ENCODE assay signal across 19 mouse cellular contexts in genomic region chr1:89844064-89844463, GRCm38 (mm10).
DNase-seq lines count a peak whose midpoint lies in the region; ATAC-seq and TF ChIP-seq lines count a peak whose summit lies in the region.
"Had no signal": no experiment of that assay in that cellular context is flagged by ENCODE, and none has a peak within 500 bp of the region (broad histone marks: within the 10 kb centered on the region; RNA-seq: fewer than 3 reads in every experiment).

No protein-coding gene starts in this region.

- no peak for DNase-seq in heart, postnatal 0 days (ENCODE audit: low spot score)
- DNase-seq in heart, adult 9 months (ENCODE audit: low spot score in 2 of 2), result no peak
- no peak for DNase-seq in lung, postnatal 0 days (ENCODE audit: low spot score)
- no peak for DNase-seq in lung, postnatal 36 days
- DNase-seq in ZHBTc4 (ENCODE audit: low read depth, low spot score), result peak; percentile 67
- peak; percentile 22 for DNase-seq in stomach, postnatal 0 days (ENCODE audit: low spot score)
- no peak for DNase-seq in MN1 (ENCODE audit: low spot score)
- DNase-seq: cerebellum, adult 9-11 months; lung, postnatal 14 days; thymus, postnatal 25 days had no signal

- H3K27me3 ChIP-seq in heart, postnatal 0 days (ENCODE audit: control insufficient read depth, insufficient read depth, low read length), result no peaks in the 10 kb centered on the region
- H3K27me3 ChIP-seq in lung, postnatal 0 days (replicated peaks; ENCODE audit: insufficient read depth, low read length), result no peaks in the 10 kb centered on the region
- H3K27me3 ChIP-seq in stomach, postnatal 0 days (ENCODE audit: control insufficient read depth, insufficient read depth, low read length), result no peaks in the 10 kb centered on the region
- H3K27me3 ChIP-seq: CH12.LX; heart, embryonic 13.5 days; hindbrain, embryonic 15.5 days; midbrain, embryonic 15.5 days had no signal

- H3K36me3 ChIP-seq in heart, postnatal 0 days (replicated peaks; ENCODE audit: control insufficient read depth, insufficient read depth, low read length), result peaks cover 3% of the 10 kb centered on the region; the same call in 1 of the 2 replicates
- H3K36me3 ChIP-seq in lung, postnatal 0 days (ENCODE audit: insufficient read depth, low read length), result peaks cover 3% of the 10 kb centered on the region; the same call in 1 of the 2 replicates
- H3K36me3 ChIP-seq in stomach, postnatal 0 days (ENCODE audit: control insufficient read depth, insufficient read depth, low read length), result peaks cover 3% of the 10 kb centered on the region

- H3K4me2 ChIP-seq in heart, postnatal 0 days (ENCODE audit: low read depth, low read length), result no peak overlapping the region
- no peak overlapping the region for H3K4me2 ChIP-seq in lung, postnatal 0 days (replicated peaks; ENCODE audit: low read depth, low read length)
- H3K4me2 ChIP-seq in stomach, postnatal 0 days (replicated peaks; ENCODE audit: low read depth), result no peak overlapping the region
- H3K4me2 ChIP-seq: forebrain, embryonic 12.5 days; heart, embryonic 13.5 days; hindbrain, embryonic 15.5 days; kidney, embryonic 15.5 days; midbrain, embryonic 15.5 days; neural tube, embryonic 13.5 days had no signal

- H3K9me3 ChIP-seq in heart, postnatal 0 days (replicated peaks; ENCODE audit: control insufficient read depth, low read length), result no peaks in the 10 kb centered on the region
- no peaks in the 10 kb centered on the region for H3K9me3 ChIP-seq in lung, postnatal 0 days (ENCODE audit: low read length)
- no peaks in the 10 kb centered on the region for H3K9me3 ChIP-seq in stomach, postnatal 0 days (ENCODE audit: control insufficient read depth, low read length)
- H3K9me3 ChIP-seq: forebrain, embryonic 12.5 days; heart, embryonic 13.5 days; hindbrain, embryonic 15.5 days; kidney, embryonic 15.5 days; midbrain, embryonic 15.5 days; neural tube, embryonic 13.5 days had no signal

- H3K27ac ChIP-seq in heart, postnatal 0 days (ENCODE audit: low read depth), result no peak overlapping the region
- no peak overlapping the region for H3K27ac ChIP-seq in lung, postnatal 0 days (ENCODE audit: low read length)
- H3K27ac ChIP-seq in stomach, postnatal 0 days (replicated peaks), result no peak overlapping the region
- H3K27ac ChIP-seq: forebrain, embryonic 12.5 days; heart, embryonic 13.5 days; hindbrain, embryonic 15.5 days; kidney, embryonic 15.5 days; midbrain, embryonic 15.5 days; neural tube, embryonic 13.5 days had no signal

- H3K4me1 ChIP-seq in heart, postnatal 0 days (ENCODE audit: control insufficient read depth, insufficient read depth), result no peaks in the 10 kb centered on the region
- H3K4me1 ChIP-seq in lung, postnatal 0 days (ENCODE audit: insufficient read depth, low read depth, low read length), result no peaks in the 10 kb centered on the region
- no peaks in the 10 kb centered on the region for H3K4me1 ChIP-seq in stomach, postnatal 0 days (replicated peaks; ENCODE audit: control insufficient read depth, insufficient read depth)
- H3K4me1 ChIP-seq: heart, embryonic 13.5 days had no signal

- peak; percentile 10; the same call in 1 of the 2 replicates for TF ChIP-seq CTCF in heart, postnatal 0 days (IDR thresholded peaks at IDR 0.05; ENCODE audit: low read depth)
- peak; percentile 49 for TF ChIP-seq CTCF in lung, postnatal 0 days (IDR thresholded peaks at IDR 0.05)
- peak; percentile 53 for TF ChIP-seq CTCF in stomach, postnatal 0 days (IDR thresholded peaks at IDR 0.05; ENCODE audit: low read depth)

- H3K9ac ChIP-seq in heart, postnatal 0 days (replicated peaks; ENCODE audit: low read depth, low read length), result no peak overlapping the region
- H3K9ac ChIP-seq in lung, postnatal 0 days (replicated peaks; ENCODE audit: low read depth), result no peak overlapping the region
- no peak overlapping the region for H3K9ac ChIP-seq in stomach, postnatal 0 days (ENCODE audit: low read length)
- H3K9ac ChIP-seq: forebrain, embryonic 12.5 days; heart, embryonic 13.5 days; hindbrain, embryonic 15.5 days; kidney, embryonic 15.5 days; midbrain, embryonic 15.5 days; neural tube, embryonic 13.5 days had no signal

- no peak for ATAC-seq in heart, postnatal 0 days (ENCODE audit: insufficient read depth, low read depth)
- ATAC-seq in lung, postnatal 0 days, result no peak
- no peak for ATAC-seq in stomach, postnatal 0 days (ENCODE audit: low FRiP score, low TSS enrichment)
- no peak for ATAC-seq in CD4-positive, CD25-positive, alpha-beta regulatory T cell, adult 4 months
- ATAC-seq: activated CD4-positive, CD25-positive, alpha-beta regulatory T cell, adult 4 months; midbrain, embryonic 15.5 days had no signal

- 79% methylated on average over 9 of the region's 9 CpGs for WGBS in heart, postnatal 0 days
- WGBS in lung, postnatal 0 days, result 73% methylated on average over 9 of the region's 9 CpGs
- 75% methylated on average over 9 of the region's 9 CpGs for WGBS in stomach, postnatal 0 days

- no peak for TF ChIP-seq EP300 in heart, postnatal 0 days (IDR thresholded peaks at IDR 0.05; ENCODE audit: low read depth)
- no peak for TF ChIP-seq EP300 in lung, postnatal 0 days (IDR thresholded peaks at IDR 0.05)
- no peak for TF ChIP-seq EP300 in stomach, postnatal 0 days (optimal IDR thresholded peaks at IDR 0.05)

- no peak overlapping the region for H3K4me3 ChIP-seq in heart, postnatal 0 days (ENCODE audit: low read depth, low read length)
- H3K4me3 ChIP-seq in lung, postnatal 0 days (ENCODE audit: low read depth, low read length), result no peak overlapping the region
- no peak overlapping the region for H3K4me3 ChIP-seq in stomach, postnatal 0 days (ENCODE audit: low read depth, low read length)
- H3K4me3 ChIP-seq: forebrain, embryonic 12.5 days; heart, embryonic 13.5 days; hindbrain, embryonic 15.5 days; kidney, embryonic 15.5 days; midbrain, embryonic 15.5 days; neural tube, embryonic 13.5 days had no signal

Comparison
In these comparisons a context has a peak if more than half of its experiments do, and no peak if none do; other contexts are left out.
1. DNase-seq: peak in ZHBTc4 (single experiment) and stomach, postnatal 0 days (single experiment); none in heart, postnatal 0 days (single experiment), heart, adult 9 months (0 of 2), lung, postnatal 0 days (single experiment), lung, postnatal 36 days (single experiment) and MN1 (single experiment).
2. Peak in every context shown above with its lines, with median percentiles within 50 percentile points of each other: CTCF ChIP-seq.